8 mouse cellular contexts compared by ENCODE assay signal in the genomic region with DNA sequence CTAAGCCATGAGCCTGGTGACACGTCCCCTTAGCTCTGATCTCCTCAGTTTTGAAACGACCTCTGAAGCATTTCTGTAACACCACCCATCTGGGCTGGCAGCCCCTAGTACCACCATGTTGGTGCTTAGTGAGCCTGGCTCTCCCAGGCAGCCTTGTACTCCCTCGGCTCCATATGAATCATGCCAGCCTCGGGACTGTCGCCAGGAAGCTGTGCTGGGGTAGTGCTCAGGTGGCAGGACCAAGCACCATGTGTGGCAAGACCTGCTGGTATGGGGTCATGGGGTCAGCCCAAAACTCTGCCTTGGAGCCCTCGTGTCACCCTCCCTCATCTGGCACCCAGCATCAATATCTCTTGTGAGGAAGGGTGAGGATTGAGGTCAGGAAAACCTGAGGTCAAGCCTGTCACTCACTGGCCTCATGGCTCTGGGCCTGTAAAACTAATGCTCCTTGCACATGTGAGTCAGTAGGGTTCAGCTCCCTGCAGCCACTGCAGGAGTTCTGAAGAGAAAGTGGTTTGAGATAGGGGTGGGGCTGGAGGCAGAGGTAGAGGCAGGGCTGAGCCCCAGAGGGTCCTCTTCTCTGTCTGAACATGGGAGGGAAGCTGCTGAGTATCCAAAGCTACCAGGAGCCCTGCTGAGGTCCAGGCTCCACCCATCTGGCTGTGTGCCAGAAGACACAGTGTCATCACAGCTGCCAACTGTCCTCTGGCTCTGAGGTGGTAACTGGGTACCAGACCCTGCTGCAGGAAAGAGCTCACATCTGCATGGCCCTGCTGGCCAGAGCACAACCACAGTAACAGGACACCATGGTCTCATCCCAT.
DNase-seq lines count a peak whose midpoint lies in the region; ATAC-seq and TF ChIP-seq lines count a peak whose summit lies in the region.
"Not testable (repeated sequence)": the region's sequence is repeated elsewhere in the genome, so short reads cannot be mapped to it uniquely, and the experiment has no call there.

No protein-coding gene starts in this region.

- DNase-seq in NIH3T3 (ENCODE audit: low read depth) = peak; percentile 58
- not testable (repeated sequence) for DNase-seq in heart, embryonic 10.5 days (ENCODE audit: low spot score); lung, embryonic 14.5 days; midbrain, postnatal 0 days (ENCODE audit: low spot score)
- DNase-seq in left cerebral cortex, postnatal 4 days = peak; percentile 37
- peak; percentile 10 for DNase-seq in thymus, postnatal 14 days

- H3K9me3 ChIP-seq in embryonic facial prominence, embryonic 12.5 days; heart, embryonic 10.5 days; hindbrain, embryonic 15.5 days; lung, embryonic 14.5 days (ENCODE audit: low read depth, low read length); midbrain, postnatal 0 days (ENCODE audit: low read length): not testable (repeated sequence)

- intact Hi-C loops in left cerebral cortex, postnatal 4 days (cut with DNase I) = not testable (repeated sequence)

- H3K36me3 ChIP-seq in embryonic facial prominence, embryonic 12.5 days; heart, embryonic 10.5 days; hindbrain, embryonic 15.5 days; lung, embryonic 14.5 days (ENCODE audit: insufficient read depth); midbrain, postnatal 0 days (ENCODE audit: insufficient read depth, low read length): not testable (repeated sequence)

- H3K27ac ChIP-seq in embryonic facial prominence, embryonic 12.5 days = peak overlapping the region; percentile 50; the same call in 1 of the 2 replicates
- H3K27ac ChIP-seq in heart, embryonic 10.5 days = 0 out of 2 replicates have a peak overlapping the region, but pooled peaks have one; percentile 6
- H3K27ac ChIP-seq in hindbrain, embryonic 15.5 days (replicated peaks); lung, embryonic 14.5 days (ENCODE audit: low read depth); midbrain, postnatal 0 days (ENCODE audit: low read depth, low read length): not testable (repeated sequence)

- 63% methylated on average over 6 of the region's 6 CpGs for WGBS in embryonic facial prominence, embryonic 12.5 days
- WGBS in heart, embryonic 10.5 days = 69% methylated on average over 6 of the region's 6 CpGs
- 68% methylated on average over 6 of the region's 6 CpGs for WGBS in hindbrain, embryonic 15.5 days
- 57% methylated on average over 6 of the region's 6 CpGs for WGBS in lung, embryonic 14.5 days
- 72% methylated on average over 6 of the region's 6 CpGs for whole genome bisulfite sequencing in midbrain, postnatal 0 days

- ATAC-seq in embryonic facial prominence, embryonic 12.5 days (ENCODE audit: insufficient number of reproducible peaks, insufficient read depth, low FRiP score, low TSS enrichment) = peak; percentile 70
- peak; percentile 69; the same call in 1 of the 2 replicates for ATAC-seq in hindbrain, embryonic 15.5 days (ENCODE audit: low FRiP score, low read depth)
- peak; percentile 64 for ATAC-seq in lung, embryonic 14.5 days (ENCODE audit: insufficient read depth)
- 0 out of 2 replicates have a peak, but pooled peaks have one; percentile 13 for ATAC-seq in midbrain, postnatal 0 days (ENCODE audit: low FRiP score)

- TF ChIP-seq CTCF in lung, embryonic 14.5 days (IDR thresholded peaks at IDR 0.05; ENCODE audit: low read depth); midbrain, postnatal 0 days (IDR thresholded peaks at IDR 0.05): not testable (repeated sequence)

- not testable (repeated sequence) for H3K4me2 ChIP-seq in embryonic facial prominence, embryonic 12.5 days (replicated peaks); hindbrain, embryonic 15.5 days; lung, embryonic 14.5 days; midbrain, postnatal 0 days (ENCODE audit: low read depth, low read length, poor library complexity, severe bottlenecking)

- not testable (repeated sequence) for H3K4me3 ChIP-seq in embryonic facial prominence, embryonic 12.5 days; heart, embryonic 10.5 days; hindbrain, embryonic 15.5 days; lung, embryonic 14.5 days (ENCODE audit: low read depth, low read length); midbrain, postnatal 0 days (ENCODE audit: low read depth, low read length)

- not testable (repeated sequence) for H3K27me3 ChIP-seq in embryonic facial prominence, embryonic 12.5 days; heart, embryonic 10.5 days (ENCODE audit: insufficient read depth, poor library complexity, severe bottlenecking); hindbrain, embryonic 15.5 days; lung, embryonic 14.5 days (ENCODE audit: insufficient read depth, low read length); midbrain, postnatal 0 days (ENCODE audit: insufficient read depth, low read length)

- not testable (repeated sequence) for H3K4me1 ChIP-seq in embryonic facial prominence, embryonic 12.5 days; heart, embryonic 10.5 days; hindbrain, embryonic 15.5 days (replicated peaks); lung, embryonic 14.5 days (ENCODE audit: insufficient read depth); midbrain, postnatal 0 days (ENCODE audit: insufficient read depth, low read length)

- not testable (repeated sequence) for H3K9ac ChIP-seq in embryonic facial prominence, embryonic 12.5 days; hindbrain, embryonic 15.5 days; lung, embryonic 14.5 days; midbrain, postnatal 0 days (replicated peaks; ENCODE audit: low read length, poor library complexity, severe bottlenecking)

Comparison
In these comparisons a context has a peak if more than half of its experiments do, and no peak if none do; other contexts are left out.
1. ATAC-seq: peak in every context shown above with its lines; median percentile 70 in embryonic facial prominence, embryonic 12.5 days; 69 in hindbrain, embryonic 15.5 days; 64 in lung, embryonic 14.5 days; 13 in midbrain, postnatal 0 days.